Mouse (Mus musculus) v-Abl transformed pro-B cells (cell line): Measurements from ENCODE around the gene Ppm1h.

Source experiments
- in situ Hi-C, 2 experiments: fragments of 400-800 bp; cut with MboI; formaldehyde crosslinking; loops; one replicate each; pipeline ENCODE4 v1.15.1; 2025; ENCODE audit not compliant: unreplicated experiment in 2 of 2

Gene Ppm1h

DNA sequence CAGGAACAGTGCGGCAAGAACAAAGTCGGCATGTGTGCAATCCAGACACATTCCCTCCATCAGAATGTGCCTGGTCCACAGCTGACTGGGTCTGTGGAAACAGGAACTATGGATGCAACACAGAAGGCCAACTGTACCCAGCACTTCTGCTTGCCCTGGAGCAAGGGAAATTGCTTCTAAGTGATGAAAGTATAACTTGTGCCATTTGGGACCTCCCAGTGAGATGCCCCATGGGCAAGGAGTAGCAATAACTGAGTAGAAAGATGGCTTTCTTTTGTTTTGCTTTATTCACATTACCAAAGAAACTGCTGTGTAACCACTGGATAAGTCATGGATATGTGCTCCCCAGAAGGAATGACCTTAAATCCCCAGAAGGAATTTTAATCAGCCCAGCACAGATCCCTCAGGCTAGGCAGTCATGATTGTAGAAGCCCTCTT lies 169.5 kb downstream of the Ppm1h start:
- in situ Hi-C loops: no loop called here

- in situ Hi-C loops: no loop called here
These were observed 173.0 kb downstream of the Ppm1h start for GRCm38 (mm10) chr10:122851267-122852160.

DNA sequence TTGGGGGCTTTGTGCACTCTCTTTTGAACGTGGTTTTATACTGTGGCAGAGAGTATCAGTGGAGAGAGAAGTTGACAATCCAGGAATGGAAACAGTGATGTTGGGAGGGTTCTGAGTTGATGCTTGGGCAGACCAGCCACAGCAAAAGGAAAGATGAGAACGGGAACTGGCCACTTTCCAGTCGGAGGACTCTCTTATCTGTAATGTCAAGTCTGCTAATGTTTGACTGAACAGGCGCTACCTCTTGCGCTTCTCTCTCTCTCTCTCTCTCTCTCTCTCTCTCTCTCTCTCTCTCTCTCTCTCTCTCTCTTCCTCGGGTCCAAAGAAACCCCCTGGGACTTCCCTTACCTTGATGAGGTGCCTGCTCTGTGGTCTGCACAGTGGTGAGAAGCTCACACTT lies 176.0 kb downstream of the Ppm1h start:
- in situ Hi-C loops: no loop called here

- in situ Hi-C loops: no loop called here
These were observed 176.6 kb downstream of the Ppm1h start for GRCm38 (mm10) chr10:122855149-122855548.

DNA sequence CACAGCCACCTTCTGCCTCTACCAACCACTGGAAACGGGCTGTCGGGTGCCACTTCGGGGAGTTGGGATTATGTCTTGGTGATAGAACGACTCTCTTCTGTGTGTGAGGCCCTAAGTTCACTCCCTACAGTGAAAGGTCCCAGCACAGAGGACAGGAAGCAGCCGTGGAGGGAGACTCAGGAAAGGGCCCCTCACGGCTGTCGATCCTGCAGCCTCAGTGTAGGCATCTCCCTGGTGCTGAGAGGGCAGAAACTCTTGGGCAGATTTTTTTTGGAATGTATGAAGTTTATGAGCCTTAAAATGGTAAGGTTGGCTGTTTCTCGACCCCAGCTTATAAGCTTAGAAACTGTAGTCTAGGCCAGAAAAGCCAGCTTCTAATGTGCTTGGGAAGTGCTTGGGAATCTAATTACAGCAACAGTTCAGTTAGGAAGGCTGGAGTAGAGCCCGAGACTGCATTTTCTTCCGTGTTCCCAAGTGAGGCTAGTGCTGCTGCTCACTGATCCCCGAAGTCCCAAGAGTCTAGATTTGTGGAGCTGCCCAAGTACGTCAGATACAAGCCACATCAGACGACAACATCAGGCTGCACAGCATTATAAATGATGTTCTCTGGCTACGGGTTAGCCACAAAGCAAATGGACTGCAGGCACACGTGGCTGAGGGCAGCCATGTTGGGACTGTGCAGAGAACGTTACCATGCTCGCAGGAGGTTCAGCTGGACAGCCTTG lies 177.6 kb downstream of the Ppm1h start:
- in situ Hi-C loops: no loop called here

- in situ Hi-C loops: no loop called here
These were observed 178.6 kb downstream of the Ppm1h start for GRCm38 (mm10) chr10:122857155-122857554.

GRCm38 (mm10) chr10:122858904-122859641 lies 180.5 kb downstream of the Ppm1h start:
- in situ Hi-C loops: no loop called here

DNA sequence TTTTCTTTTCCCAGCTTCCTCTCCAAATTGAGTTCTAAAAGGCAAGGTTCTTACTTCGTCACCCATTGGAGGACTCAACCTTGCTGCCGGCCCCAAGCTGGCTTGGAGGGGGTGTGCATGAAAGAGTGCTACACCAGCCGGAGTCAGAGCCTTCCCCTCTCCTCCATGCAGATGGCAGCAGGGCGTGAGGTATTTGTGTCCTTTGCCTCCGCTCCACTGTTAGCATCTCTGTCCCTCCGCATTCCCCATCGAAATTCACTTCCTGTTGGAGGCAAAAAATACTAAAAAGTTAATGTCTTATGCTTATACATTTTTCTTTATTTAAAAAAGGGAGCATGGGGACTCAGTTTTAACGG lies 181.1 kb downstream of the Ppm1h start:
- in situ Hi-C loops: no loop called here

- in situ Hi-C loops: no loop called here
These were observed 181.5 kb downstream of the Ppm1h start for GRCm38 (mm10) chr10:122860076-122860475.

DNA sequence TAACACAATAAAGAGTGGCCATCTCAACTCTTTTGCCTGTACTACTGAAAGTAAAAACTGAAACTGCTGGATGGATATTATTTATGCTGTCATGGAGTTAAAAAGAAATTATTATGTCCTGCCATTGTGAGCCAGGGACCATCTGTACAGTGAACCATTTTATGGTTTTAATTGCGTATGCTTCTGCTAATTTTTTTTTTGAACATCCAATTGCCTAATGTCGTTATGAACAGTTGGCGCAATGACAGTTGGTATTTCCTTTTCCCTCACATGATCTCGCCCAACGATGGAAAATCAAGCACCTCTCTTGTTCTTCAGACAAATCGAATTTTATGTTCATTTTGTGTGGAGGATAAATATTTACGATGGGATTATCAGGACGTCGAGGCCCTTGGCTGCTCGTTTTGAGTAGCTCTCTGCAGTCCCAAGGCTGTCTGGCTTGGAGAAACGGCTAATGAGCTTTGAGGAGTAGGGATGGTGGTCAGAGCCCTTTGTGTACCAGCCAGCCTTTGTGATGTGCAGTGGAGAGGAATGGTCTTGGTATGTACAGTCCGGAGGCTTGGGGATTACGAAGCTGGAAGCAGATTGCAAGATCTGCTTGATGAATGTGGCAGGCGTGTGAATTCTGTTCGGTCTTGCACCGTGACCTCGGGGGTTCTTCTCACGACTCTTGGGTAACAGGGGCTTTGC lies 183.3 kb downstream of the Ppm1h start:
- in situ Hi-C loops: no loop called here

- in situ Hi-C loops: no loop called here
These were observed 183.9 kb downstream of the Ppm1h start for GRCm38 (mm10) chr10:122862386-122863023.

DNA sequence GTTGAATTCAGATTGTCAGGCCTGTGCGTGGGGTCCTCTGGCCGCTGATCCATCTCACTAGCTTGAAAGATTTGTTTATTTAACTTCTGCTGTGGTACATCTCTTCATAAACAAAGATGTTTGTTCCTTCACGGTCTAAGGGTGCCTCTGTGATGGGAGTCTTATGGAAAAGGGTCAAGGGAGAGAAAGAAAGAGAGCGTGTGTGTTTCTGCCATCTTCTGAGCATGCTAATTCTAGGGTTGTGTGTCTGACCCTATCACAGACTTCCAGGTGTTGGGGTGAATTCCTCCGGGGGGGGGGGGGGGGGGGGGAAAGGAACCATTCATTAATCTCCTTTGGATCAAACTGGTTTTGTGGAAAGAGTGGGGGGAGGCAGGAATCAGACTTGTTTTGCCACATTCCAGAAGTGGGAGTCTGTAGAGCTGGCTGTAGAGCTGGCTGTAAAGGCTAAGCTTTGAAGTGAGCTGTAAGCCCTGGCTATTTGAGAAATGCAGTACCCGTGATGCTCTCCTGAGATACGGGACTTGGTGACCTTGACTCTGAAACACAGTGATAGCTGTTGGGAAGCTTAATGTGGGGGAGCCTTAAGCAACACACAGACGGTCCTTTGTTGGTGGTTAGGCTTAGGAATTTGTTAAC lies 191.4 kb downstream of the Ppm1h start:
- in situ Hi-C loops: no loop called here

DNA sequence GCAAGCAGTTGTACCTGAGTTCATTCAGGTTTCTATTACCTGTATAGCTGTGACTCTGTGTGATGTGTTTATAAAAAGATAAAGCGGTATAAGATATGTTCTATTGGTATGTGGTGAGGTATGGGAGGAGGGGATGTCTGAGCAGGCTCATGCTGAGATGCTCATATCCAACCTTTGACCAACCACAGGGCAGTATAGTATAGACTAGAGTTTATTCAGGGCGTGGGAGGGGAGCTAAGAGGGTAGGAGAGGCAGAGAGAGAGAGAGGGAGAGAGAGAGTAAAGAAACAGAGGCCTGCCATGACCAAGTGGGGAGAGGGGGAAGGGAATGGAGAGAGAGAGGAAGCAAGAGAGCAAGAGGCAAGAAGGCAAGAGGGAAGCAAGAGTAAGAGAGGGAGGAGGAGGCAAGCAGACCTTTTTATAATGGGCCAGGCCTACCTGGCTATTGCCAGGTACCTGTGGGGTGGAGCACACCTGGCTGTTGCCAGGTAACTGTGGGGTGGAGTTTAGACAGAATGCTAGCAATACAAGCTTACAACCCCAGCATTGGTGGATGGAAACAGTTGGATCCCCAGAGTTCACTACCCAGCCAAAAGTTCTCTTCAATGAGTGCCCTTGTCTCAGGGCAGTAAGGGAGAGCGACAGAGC lies 192.4 kb downstream of the Ppm1h start:
- in situ Hi-C loops: no loop called here

DNA sequence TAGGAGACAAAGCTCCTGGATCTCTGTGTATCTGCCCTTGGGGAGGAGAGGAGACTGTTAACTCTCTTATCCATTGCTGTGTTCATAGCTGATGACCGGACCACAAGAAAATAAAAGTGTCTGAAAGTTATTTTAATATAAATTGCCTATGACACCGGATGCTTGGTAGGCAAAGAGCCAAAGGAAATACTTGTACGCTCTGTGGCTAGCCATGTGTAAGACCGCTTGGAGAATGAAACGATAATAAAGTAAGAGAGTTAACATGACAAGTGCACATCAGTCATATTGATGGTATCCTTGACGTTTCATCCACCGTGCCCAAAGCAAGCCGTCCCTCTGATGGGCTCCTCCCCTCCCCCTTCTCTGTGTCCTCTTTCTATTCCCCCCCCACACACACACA lies 194.2 kb downstream of the Ppm1h start:
- in situ Hi-C loops: no loop called here

- in situ Hi-C loops: no loop called here
These were observed 198.4 kb downstream of the Ppm1h start for GRCm38 (mm10) chr10:122876964-122877363.

- in situ Hi-C loops: no loop called here
These were observed 198.9 kb downstream of the Ppm1h start for GRCm38 (mm10) chr10:122877436-122877835.

GRCm38 (mm10) chr10:122881456-122881855 lies 202.9 kb downstream of the Ppm1h start:
- in situ Hi-C loops: no loop called here

DNA sequence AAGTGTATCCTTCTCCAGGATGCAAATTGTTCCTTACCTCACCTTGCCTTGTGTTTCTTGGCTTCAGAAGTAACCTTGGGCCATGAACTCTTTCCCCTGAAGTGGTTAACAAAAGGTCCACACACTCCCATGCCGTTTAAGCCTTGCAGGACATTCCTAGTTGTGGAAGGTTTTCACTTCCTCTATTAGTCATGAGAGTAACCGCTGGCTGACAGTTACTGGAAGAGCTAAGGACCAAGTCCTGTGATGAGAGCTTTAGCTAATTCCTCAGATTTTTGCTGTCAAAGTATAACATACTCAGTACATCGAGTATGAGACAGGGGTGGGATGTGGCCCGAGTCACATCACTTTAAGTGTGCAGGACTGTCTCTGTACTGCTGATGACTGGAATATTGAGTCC lies 204.1 kb downstream of the Ppm1h start:
- in situ Hi-C loops: no loop called here
